In genomic region chr7:90060343-90061175, GRCm38 (mm10) we compare ENCODE assay signal across 8 mouse cellular contexts.
DNase-seq lines count a peak whose midpoint lies in the region; ATAC-seq and TF ChIP-seq lines count a peak whose summit lies in the region.

No protein-coding gene starts in this region.

- H3K4me2 ChIP-seq in kidney, embryonic 14.5 days (replicated peaks; ENCODE audit: low read depth, low read length) = no peak overlapping the region
- H3K4me2 ChIP-seq in midbrain, postnatal 0 days (ENCODE audit: low read depth, low read length, poor library complexity, severe bottlenecking) = no peak overlapping the region

- no peaks in the 10 kb centered on the region for H3K9me3 ChIP-seq in kidney, embryonic 14.5 days (ENCODE audit: control insufficient read depth, low read length)
- no peaks in the 10 kb centered on the region for H3K9me3 ChIP-seq in midbrain, postnatal 0 days (ENCODE audit: low read length)

- H3K9ac ChIP-seq in kidney, embryonic 14.5 days (ENCODE audit: low read depth, low read length) = peak overlapping the region; percentile 9; the same call in 1 of the 2 replicates
- H3K9ac ChIP-seq in midbrain, postnatal 0 days (replicated peaks; ENCODE audit: low read length, poor library complexity, severe bottlenecking) = no peak overlapping the region

- no peaks in the 10 kb centered on the region for H3K27me3 ChIP-seq in kidney, embryonic 14.5 days (ENCODE audit: control insufficient read depth, insufficient read depth, low read length)
- H3K27me3 ChIP-seq in midbrain, postnatal 0 days (ENCODE audit: insufficient read depth, low read length) = no peaks in the 10 kb centered on the region

- peak; percentile 83 for ATAC-seq in common myeloid progenitor, adult 5-6 weeks (replicated peaks; ENCODE audit: low read depth, poor library complexity, severe bottlenecking)
- ATAC-seq in kidney, embryonic 14.5 days (ENCODE audit: low FRiP score, low TSS enrichment) = no peak
- no peak for ATAC-seq in midbrain, postnatal 0 days (ENCODE audit: low FRiP score)

- WGBS in kidney, embryonic 14.5 days = 81% methylated on average over 16 of the region's 16 CpGs
- 83% methylated on average over 16 of the region's 16 CpGs for WGBS in midbrain, postnatal 0 days

- H3K4me1 ChIP-seq in kidney, embryonic 14.5 days (ENCODE audit: control insufficient read depth, insufficient read depth, low read length) = no peaks in the 10 kb centered on the region; the same call in 1 of the 2 replicates
- H3K4me1 ChIP-seq in midbrain, postnatal 0 days (ENCODE audit: insufficient read depth, low read length) = no peaks in the 10 kb centered on the region

- no peak overlapping the region for H3K4me3 ChIP-seq in layer of hippocampus, adult 2 months
- H3K4me3 ChIP-seq in kidney, embryonic 14.5 days (ENCODE audit: low read length) = no peak overlapping the region
- H3K4me3 ChIP-seq in midbrain, postnatal 0 days (ENCODE audit: low read depth, low read length) = no peak overlapping the region

- H3K27ac ChIP-seq in layer of hippocampus, adult 2 months = peak overlapping the region; percentile 81
- no peak overlapping the region for H3K27ac ChIP-seq in kidney, embryonic 14.5 days (ENCODE audit: low read depth, low read length)
- H3K27ac ChIP-seq in midbrain, postnatal 0 days (ENCODE audit: low read depth, low read length) = no peak overlapping the region

- no peaks in the 10 kb centered on the region for H3K36me3 ChIP-seq in kidney, embryonic 14.5 days (ENCODE audit: control insufficient read depth, insufficient read depth, low read length)
- no peaks in the 10 kb centered on the region for H3K36me3 ChIP-seq in midbrain, postnatal 0 days (ENCODE audit: insufficient read depth, low read length)

- TF ChIP-seq CTCF in layer of hippocampus, adult 2 months (conservative IDR thresholded peaks at IDR 0.05) = no peak
- TF ChIP-seq CTCF in midbrain, postnatal 0 days (IDR thresholded peaks at IDR 0.05) = no peak

- DNase-seq in layer of hippocampus, adult 2 months (ENCODE audit: low spot score in 2 of 2) = no peak
- no peak for DNase-seq in layer of hippocampus, postnatal 25 days (ENCODE audit: extremely low spot score in 1 of 2, low spot score in 1 of 2)
- peak; percentile 46 for DNase-seq in naive thymus-derived CD4-positive, alpha-beta T cell, adult 2 months (ENCODE audit: low read depth)
- no peak for DNase-seq in midbrain, postnatal 0 days (ENCODE audit: low spot score)
- DNase-seq in gastrocnemius, adult 18-20 months (ENCODE audit: low spot score) = no peak
- no peak for DNase-seq in right cerebral cortex, postnatal 14 days
